Mouse (Mus musculus): ENCODE results near the gene Ikzf3. TPM values are rescaled to one million over a fixed set of nuclear protein-coding genes. Genes with fewer than 3 reads are reported as not detected.

Ikzf3 gene
- polyA plus RNA-seq, 1 experiment from 2014 or later, result 0.35 TPM

GRCm38 (mm10) chr11:98418939-98419547 lies 126.8 kb downstream of the Ikzf3 start:
- Histone ChIP-seq H3K27ac (no peak overlapping the region), H3K4me1 (replicated peaks) (peaks cover 4% of the 10 kb centered on the region), H3K9me3 (no peaks in the 10 kb centered on the region), H3K36me3 (0 out of 2 replicates have a peak, but pooled peaks cover 4% of the 10 kb centered on the region), H3K4me3 (no peak overlapping the region), H3K27me3 (peaks cover 10% of the 10 kb centered on the region), H3K4me2 (no peak overlapping the region), H3K9ac (no peak overlapping the region)
- 84% methylated on average over 10 of the region's 10 CpGs for WGBS
- ATAC-seq (ENCODE audit: low FRiP score), result no peak

DNA sequence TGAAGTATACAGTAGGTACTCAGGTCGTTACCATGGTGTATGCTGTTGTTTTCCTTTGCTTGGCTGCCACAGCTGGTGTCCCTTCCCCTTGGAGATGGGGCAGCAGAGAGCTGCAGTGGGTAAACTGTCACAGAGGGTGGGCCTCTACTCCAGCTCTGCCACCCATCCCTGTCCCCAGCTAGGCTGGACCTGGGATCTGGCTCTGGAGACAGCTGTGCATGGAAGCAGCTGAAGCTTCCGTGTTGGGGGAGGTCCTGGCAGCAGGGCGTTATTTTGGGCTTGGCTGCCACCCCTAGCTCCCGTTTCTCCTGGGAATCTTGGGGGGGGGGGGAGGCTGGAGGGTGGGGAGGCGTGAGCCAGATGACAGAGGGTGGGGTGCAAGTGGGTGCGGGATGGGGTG lies 127.6 kb downstream of the Ikzf3 start:
- Histone ChIP-seq H3K27ac (no peak overlapping the region), H3K9me3 (no peaks in the 10 kb centered on the region), H3K36me3 (0 out of 2 replicates have a peak, but pooled peaks cover under 1% of the 10 kb centered on the region), H3K9ac (no peak overlapping the region), H3K4me1 (replicated peaks) (peaks cover 12% of the 10 kb centered on the region), H3K4me2 (no peak overlapping the region), H3K27me3 (peaks cover 18% of the 10 kb centered on the region), H3K4me3 (no peak overlapping the region)
- WGBS, result 73% methylated on average over 5 of the region's 6 CpGs
- no peak for ATAC-seq (ENCODE audit: low FRiP score)

- no peak for ATAC-seq (ENCODE audit: low FRiP score)
- Histone ChIP-seq H3K9ac (no peak overlapping the region), H3K27me3 (peaks cover 30% of the 10 kb centered on the region), H3K4me1 (replicated peaks) (peaks cover 24% of the 10 kb centered on the region), H3K36me3 (no peaks in the 10 kb centered on the region), H3K27ac (no peak overlapping the region), H3K4me3 (no peak overlapping the region), H3K9me3 (no peaks in the 10 kb centered on the region), H3K4me2 (no peak overlapping the region)
- WGBS, result 89% methylated on average over 1 of the region's 1 CpGs
Measured at GRCm38 (mm10) chr11:98417074-98417473, 128.8 kb downstream of the Ikzf3 start.

Other genes starting within 250 kb of the Ikzf3 start
- gene Neurod2, start 216.4 kb downstream of the Ikzf3 start, polyA plus RNA-seq (2015; fragmentation: Nextera tagmentation; extraction: Ambion mirVana), result 24.6 and 30.7 TPM in 2 replicates
- gene Ppp1r1b, start 197.6 kb downstream of the Ikzf3 start, polyA plus RNA-seq (2015; fragmentation: Nextera tagmentation; extraction: Ambion mirVana), result 1.1 and 2.4 TPM in 2 replicates
- 44.4 and 44.7 TPM in 2 replicates for gene Stard3, start 187.7 kb downstream of the Ikzf3 start, polyA plus RNA-seq (2015; fragmentation: Nextera tagmentation; extraction: Ambion mirVana)
- gene Tcap, start 162.2 kb downstream of the Ikzf3 start, polyA plus RNA-seq (2015; fragmentation: Nextera tagmentation; extraction: Ambion mirVana), result 0.21 and 0.35 TPM in 2 replicates
- 3.2 and 4.2 TPM in 2 replicates for gene Pnmt, start 159.6 kb downstream of the Ikzf3 start, polyA plus RNA-seq (2015; fragmentation: Nextera tagmentation; extraction: Ambion mirVana)
- 9.4 and 10.4 TPM in 2 replicates for gene Pgap3, start 145.5 kb downstream of the Ikzf3 start, polyA plus RNA-seq (2015; fragmentation: Nextera tagmentation; extraction: Ambion mirVana)
- 8.4 and 9.9 TPM in 2 replicates for gene Erbb2, start 133.6 kb downstream of the Ikzf3 start, polyA plus RNA-seq (2015; fragmentation: Nextera tagmentation; extraction: Ambion mirVana)
- 248 and 269 TPM in 2 replicates for gene Mien1, start 107.0 kb downstream of the Ikzf3 start, polyA plus RNA-seq (2015; fragmentation: Nextera tagmentation; extraction: Ambion mirVana)
- 0.22 and 0.36 TPM in 2 replicates for gene Grb7, start 99.6 kb downstream of the Ikzf3 start, polyA plus RNA-seq (2015; fragmentation: Nextera tagmentation; extraction: Ambion mirVana)
- 0.14 TPM in 1 of 2 replicates, not detected in the other for gene Zpbp2, start 5.1 kb upstream of the Ikzf3 start, polyA plus RNA-seq (2015; fragmentation: Nextera tagmentation; extraction: Ambion mirVana)
- gene Ormdl3, start 41.3 kb upstream of the Ikzf3 start, polyA plus RNA-seq (2015; fragmentation: Nextera tagmentation; extraction: Ambion mirVana), result 91.1 and 91.8 TPM in 2 replicates
- gene Lrrc3c, start 52.3 kb upstream of the Ikzf3 start, polyA plus RNA-seq (2015; fragmentation: Nextera tagmentation; extraction: Ambion mirVana), result not detected in 2 replicates
- 0.82 and 1.2 TPM in 2 replicates for gene Gm12355, start 79.6 kb upstream of the Ikzf3 start, polyA plus RNA-seq (2015; fragmentation: Nextera tagmentation; extraction: Ambion mirVana)
- not detected in 2 replicates for gene Gsdma3, start 80.3 kb upstream of the Ikzf3 start, polyA plus RNA-seq (2015; fragmentation: Nextera tagmentation; extraction: Ambion mirVana)
- gene Gsdma2, start 100.7 kb upstream of the Ikzf3 start, polyA plus RNA-seq (2015; fragmentation: Nextera tagmentation; extraction: Ambion mirVana), result 0.17 TPM in 1 of 2 replicates, not detected in the other
- gene Gsdma, start 118.3 kb upstream of the Ikzf3 start, polyA plus RNA-seq (2015; fragmentation: Nextera tagmentation; extraction: Ambion mirVana), result 0.05 TPM in 1 of 2 replicates, not detected in the other
- 176 and 182 TPM in 2 replicates for gene Psmd3, start 136.5 kb upstream of the Ikzf3 start, polyA plus RNA-seq (2015; fragmentation: Nextera tagmentation; extraction: Ambion mirVana)
- gene Csf3, start 155.2 kb upstream of the Ikzf3 start, polyA plus RNA-seq (2015; fragmentation: Nextera tagmentation; extraction: Ambion mirVana), result not detected in 2 replicates
- 72.4 and 75.2 TPM in 2 replicates for gene Med24, start 183.4 kb upstream of the Ikzf3 start, polyA plus RNA-seq (2015; fragmentation: Nextera tagmentation; extraction: Ambion mirVana)
- gene Thra, start 194.6 kb upstream of the Ikzf3 start, polyA plus RNA-seq (2015; fragmentation: Nextera tagmentation; extraction: Ambion mirVana), result 117 and 122 TPM in 2 replicates
- gene Nr1d1, start 229.3 kb upstream of the Ikzf3 start, polyA plus RNA-seq (2015; fragmentation: Nextera tagmentation; extraction: Ambion mirVana), result 1.9 and 2.4 TPM in 2 replicates
- 31.5 and 33.0 TPM in 2 replicates for gene Msl1, start 249.5 kb upstream of the Ikzf3 start, polyA plus RNA-seq (2015; fragmentation: Nextera tagmentation; extraction: Ambion mirVana)

All from hindbrain, embryonic 13.5 days (tissue).